Mouse (Mus musculus) C2C12 (cell line): ENCODE results near the gene Gpr1. TPM values are rescaled to one million over a fixed set of nuclear protein-coding genes. Genes with fewer than 3 reads are reported as not detected.

Experiments
- H3K27me3 ChIP-seq: one replicate; pipeline ENCODE4 v1.6.1; 2011; ENCODE audit not compliant: control insufficient read depth, insufficient read depth, insufficient read length
- H3K36me3 ChIP-seq: one replicate; pipeline ENCODE4 v1.6.1; 2011; ENCODE audit not compliant: control insufficient read depth, insufficient read depth
- H3K4me3 ChIP-seq: one replicate; pipeline ENCODE4 v1.5.1; 2011; ENCODE audit warnings: mild to moderate bottlenecking, control low read depth; ENCODE audit not compliant: poor library complexity, insufficient read depth, severe bottlenecking
- H3K79me2 ChIP-seq: one replicate; pipeline ENCODE4 v1.6.1; 2011; ENCODE audit not compliant: control insufficient read depth, insufficient read depth
- H3K79me3 ChIP-seq: one replicate; pipeline ENCODE4 v1.6.1; 2011; ENCODE audit warnings: low read depth, control low read depth
- H3ac ChIP-seq: one replicate; pipeline ENCODE3; 2011; ENCODE audit warnings: low read depth; ENCODE audit not compliant: control insufficient read depth, insufficient read length
- CEBPB ChIP-seq: IDR thresholded peaks from one replicate; pipeline ENCODE4 v1.6.1; 2011; ENCODE audit warnings: low read depth, mild to moderate bottlenecking, control low read depth, moderate library complexity
- CTCF ChIP-seq: IDR thresholded peaks from one replicate; pipeline ENCODE4 v1.5.1; 2011; ENCODE audit not compliant: control insufficient read depth, insufficient read depth, insufficient read length
- FOSL1 ChIP-seq: IDR thresholded peaks from one replicate; pipeline ENCODE4 v1.8.0; 2011; ENCODE audit warnings: mild to moderate bottlenecking, low read length; ENCODE audit not compliant: poor library complexity, insufficient read depth, severe bottlenecking
- MAX ChIP-seq: IDR thresholded peaks from one replicate; pipeline ENCODE4 v1.6.1; 2011; ENCODE audit warnings: mild to moderate bottlenecking, control low read depth
- MYOD1 ChIP-seq: IDR thresholded peaks from one replicate; pipeline ENCODE4 v1.6.1; 2011; ENCODE audit warnings: low read depth; ENCODE audit not compliant: control insufficient read depth, insufficient read length
- MYOG ChIP-seq: IDR thresholded peaks from one replicate; pipeline ENCODE4 v1.6.1; 2011; ENCODE audit not compliant: control insufficient read depth, insufficient read length; ENCODE audit errors: extremely low read depth
- USF1 ChIP-seq: IDR thresholded peaks from one replicate; pipeline ENCODE4 v1.6.1; 2011; ENCODE audit warnings: low read depth, mild to moderate bottlenecking, control low read depth, moderate library complexity
- polyA plus RNA-seq: library from polyadenylated mRNA; unstranded; fragments of >200 nt; fragmentation: generic; extraction: Trizol; gene quantifications from one replicate; pipeline ENCODE4 v1.2.1, GENCODE M21; 2012; ENCODE audit warnings: missing spikeins

The Gpr1 gene
- polyA plus RNA-seq, 1 experiment: not detected

DNA sequence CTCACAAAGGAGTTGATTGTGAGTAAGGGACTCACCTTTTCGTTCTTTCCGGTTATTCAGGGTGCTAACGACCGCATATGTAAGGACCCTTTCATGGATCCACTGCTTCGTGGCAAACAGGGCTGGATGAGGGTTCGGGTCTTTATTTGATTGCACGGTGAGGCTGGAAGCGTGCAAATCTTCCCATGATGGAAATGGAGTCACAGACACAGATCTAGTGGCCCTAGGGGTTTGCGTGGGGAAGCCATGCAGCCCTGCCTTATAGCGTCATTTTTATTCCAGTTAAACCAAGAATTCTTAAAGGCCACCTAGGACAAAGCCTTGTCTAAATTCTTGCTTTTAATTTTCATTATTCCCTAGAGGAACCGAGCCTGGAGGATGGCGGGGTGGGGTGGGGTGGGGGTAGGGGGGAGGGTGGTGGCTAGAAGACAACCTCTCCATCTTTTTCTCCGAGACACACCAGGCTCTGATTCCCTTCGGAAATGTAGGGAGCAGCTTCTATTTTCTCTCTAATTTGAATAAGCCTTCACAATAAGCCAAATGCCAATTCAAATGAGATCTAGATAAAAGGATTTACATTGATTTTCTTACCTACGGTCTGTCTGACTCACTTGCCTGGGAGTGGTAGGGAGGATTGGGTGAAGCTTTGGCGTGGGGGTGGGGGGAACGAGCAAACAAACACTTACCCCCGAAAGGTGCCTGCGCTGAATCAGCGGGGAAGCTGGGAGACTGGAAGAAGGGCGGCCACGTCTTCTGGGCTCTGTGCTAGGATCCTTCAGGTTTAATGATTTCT, 669 bp downstream of the Gpr1 start:
- H3K4me3 ChIP-seq: no peak overlapping the region
- H3K36me3 ChIP-seq: no peaks in the 10 kb centered on the region
- no peaks in the 10 kb centered on the region for H3K27me3 ChIP-seq
- no peaks in the 10 kb centered on the region for H3K79me3 ChIP-seq
- no peak for TF ChIP-seq CTCF
- TF ChIP-seq CEBPB: no peak
- TF ChIP-seq MYOG: no peak
- no peak for TF ChIP-seq MAX
- TF ChIP-seq MYOD1: no peak
- TF ChIP-seq USF1: no peak
- no peak for TF ChIP-seq FOSL1
- no peak overlapping the region for H3ac ChIP-seq
- H3K79me2 ChIP-seq: no peaks in the 10 kb centered on the region

DNA sequence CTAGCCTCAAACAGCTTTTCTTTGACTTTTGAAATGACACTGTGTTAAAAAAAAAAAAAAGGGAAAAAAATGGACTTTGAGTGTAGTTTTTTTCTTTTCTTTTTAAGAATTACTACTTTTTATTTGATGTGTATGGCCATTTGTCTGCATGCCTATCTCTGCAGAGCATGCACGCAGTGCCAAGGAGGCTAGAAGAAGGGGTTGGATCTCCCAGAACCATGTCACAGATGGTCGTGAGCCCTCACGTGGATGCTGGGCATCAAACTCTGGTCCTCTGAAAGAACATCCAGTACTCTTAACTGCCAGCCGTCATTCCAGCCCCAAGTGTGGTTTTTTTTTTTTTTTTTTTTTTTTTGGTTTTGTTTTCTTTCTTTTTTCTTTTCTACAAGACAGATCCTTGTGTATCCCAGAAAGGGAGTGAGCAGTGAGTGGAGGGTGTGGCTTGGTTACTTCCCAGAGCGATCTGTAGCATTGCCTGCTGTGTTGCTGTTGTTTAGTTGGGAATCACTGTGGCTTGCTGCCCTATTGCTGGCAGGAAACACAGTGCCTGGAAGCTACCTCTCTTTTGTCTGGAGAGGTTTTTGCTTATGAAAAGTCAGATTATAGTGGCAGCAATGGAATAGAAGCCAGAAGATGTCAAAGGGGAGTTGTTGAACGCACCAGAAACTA, 4.3 kb downstream of the Gpr1 start:
- H3K79me3 ChIP-seq: no peaks in the 10 kb centered on the region
- H3ac ChIP-seq: no peak overlapping the region
- H3K79me2 ChIP-seq: no peaks in the 10 kb centered on the region
- no peak for TF ChIP-seq MAX
- no peak for TF ChIP-seq CEBPB
- TF ChIP-seq MYOG: no peak
- TF ChIP-seq USF1: no peak
- TF ChIP-seq CTCF: no peak
- TF ChIP-seq MYOD1: no peak
- no peak for TF ChIP-seq FOSL1
- no peaks in the 10 kb centered on the region for H3K27me3 ChIP-seq
- H3K36me3 ChIP-seq: no peaks in the 10 kb centered on the region
- H3K4me3 ChIP-seq: no peak overlapping the region

DNA sequence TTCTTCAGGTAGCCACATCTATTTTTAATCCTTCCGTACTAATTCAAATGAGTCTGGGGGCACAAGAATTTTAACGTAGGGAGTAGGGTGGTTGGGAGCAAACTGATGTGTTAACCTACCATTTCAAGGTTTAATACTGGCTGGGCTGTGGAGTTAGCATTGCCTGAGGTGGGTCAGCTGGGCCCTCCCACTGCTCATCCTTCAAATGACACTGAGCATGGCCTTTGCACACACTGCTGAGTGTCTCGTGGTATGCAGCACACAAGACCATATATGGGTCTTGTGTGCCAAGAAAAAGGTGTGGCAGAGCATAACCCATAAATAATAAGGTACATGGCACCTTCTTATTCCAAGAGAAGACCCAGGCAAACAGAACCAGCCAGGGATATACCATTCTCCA, 6.7 kb downstream of the Gpr1 start:
- Histone ChIP-seq H3K79me3 (no peaks in the 10 kb centered on the region), H3K36me3 (no peaks in the 10 kb centered on the region), H3K79me2 (no peaks in the 10 kb centered on the region), H3ac (no peak overlapping the region), H3K4me3 (no peak overlapping the region), H3K27me3 (no peaks in the 10 kb centered on the region)
- TF ChIP-seq MYOG (no peak), FOSL1 (no peak), CEBPB (no peak), USF1 (no peak), MAX (no peak), MYOD1 (no peak), CTCF (no peak)

DNA sequence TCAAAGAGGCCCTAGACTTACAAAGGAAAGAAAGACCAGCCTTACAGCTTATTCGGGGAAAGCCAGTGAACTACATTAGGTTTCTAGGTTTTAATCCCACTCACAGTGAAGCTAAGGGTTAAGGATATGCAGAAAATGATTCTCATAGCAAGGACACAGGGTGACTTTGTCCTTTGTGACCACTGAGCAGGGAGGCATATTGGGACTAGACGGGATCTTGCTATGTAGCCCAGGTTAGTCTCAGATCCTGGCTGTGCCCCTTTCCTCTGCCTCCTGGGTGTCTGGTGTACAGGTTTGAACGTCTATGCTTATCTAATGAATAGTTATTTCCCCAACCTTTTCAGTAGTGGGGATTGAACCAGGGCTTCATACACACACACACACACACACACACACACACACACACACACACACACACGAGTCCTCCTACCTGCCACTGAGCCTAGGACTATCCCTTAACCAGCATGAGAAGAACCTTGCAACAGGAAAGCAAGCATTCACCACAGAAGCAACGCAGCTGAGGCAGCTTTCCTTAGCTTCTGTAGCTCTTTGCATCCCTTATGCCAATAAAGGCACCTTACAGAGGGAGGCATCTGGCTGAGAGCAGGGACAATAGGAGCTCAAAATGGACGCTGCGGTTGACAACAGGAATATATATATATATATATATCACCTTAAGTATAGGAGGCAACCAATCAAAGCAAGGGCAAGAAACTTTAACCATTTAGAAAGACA, 9.5 kb downstream of the Gpr1 start:
- H3K79me3 ChIP-seq: no peaks in the 10 kb centered on the region
- H3K36me3 ChIP-seq: no peaks in the 10 kb centered on the region
- H3K27me3 ChIP-seq: no peaks in the 10 kb centered on the region
- no peak for TF ChIP-seq MAX
- no peak for TF ChIP-seq CEBPB
- no peak for TF ChIP-seq MYOG
- no peak for TF ChIP-seq FOSL1
- TF ChIP-seq USF1: no peak
- H3K79me2 ChIP-seq: no peaks in the 10 kb centered on the region
- H3K4me3 ChIP-seq: no peak overlapping the region
- H3ac ChIP-seq: no peak overlapping the region

DNA sequence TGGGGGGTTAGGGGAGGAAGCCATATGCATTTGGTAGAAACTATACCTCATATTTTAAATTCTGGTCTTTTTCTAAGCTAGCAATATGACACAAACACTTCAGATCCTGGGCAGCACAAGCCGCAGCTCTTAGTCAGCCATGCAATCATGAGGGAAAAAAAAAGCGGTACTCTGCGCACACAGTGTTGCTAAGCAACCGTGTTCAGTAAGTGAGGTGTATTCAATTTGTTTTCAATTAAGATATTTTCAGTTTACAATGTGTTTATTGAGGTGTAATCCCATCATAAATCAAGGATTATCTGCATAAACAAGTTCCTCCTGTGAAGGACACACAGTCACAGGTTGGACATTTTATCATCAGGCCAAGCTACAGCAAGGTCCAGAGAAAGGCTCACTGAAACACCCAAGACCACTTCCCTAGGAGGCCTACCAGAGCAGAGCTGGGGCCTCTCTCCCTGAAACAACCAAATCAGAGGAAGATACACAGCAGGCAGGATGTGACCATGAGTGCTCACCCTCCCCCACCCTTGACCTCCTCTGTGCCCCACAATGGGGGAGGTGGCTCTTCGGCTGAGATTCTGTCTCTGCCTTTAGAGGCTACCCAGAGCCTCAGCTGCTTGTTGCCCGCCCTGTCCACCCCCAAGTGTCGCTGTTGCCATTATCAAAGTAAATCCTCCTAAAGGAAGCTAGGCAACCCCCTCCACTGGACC, 10.2 kb downstream of the Gpr1 start:
- no peak overlapping the region for H3K4me3 ChIP-seq
- TF ChIP-seq MAX (no peak), MYOD1 (no peak), FOSL1 (no peak), USF1 (no peak), MYOG (no peak), CEBPB (no peak), CTCF (no peak)
- no peaks in the 10 kb centered on the region for H3K36me3 ChIP-seq
- no peaks in the 10 kb centered on the region for H3K27me3 ChIP-seq
- H3K79me3 ChIP-seq: no peaks in the 10 kb centered on the region
- H3K79me2 ChIP-seq: no peaks in the 10 kb centered on the region
- no peak overlapping the region for H3ac ChIP-seq
